Mouse (Mus musculus) thymus, postnatal 0 days (tissue): ENCODE data around the gene Ddit4. TPM values are rescaled to one million over a fixed set of nuclear protein-coding genes. Genes with fewer than 3 reads are reported as not detected.

Experiments used
- polyA plus RNA-seq: library from polyadenylated mRNA; unstranded; fragments of >200 nt; fragmentation: Nextera tagmentation; extraction: Ambion mirVana; gene quantifications from 2 replicates; pipeline ENCODE4 v1.2.1, GENCODE M21; 2015

The Ddit4 gene
- polyA plus RNA-seq, 1 experiment from 2014 or later: 54.7 TPM

Other genes with a start within 250 kb of the Ddit4 start
- 49.8 and 56.0 TPM in 2 replicates for gene Micu1, start 249.4 kb downstream of the Ddit4 start, polyA plus RNA-seq
- 13.5 and 14.6 TPM in 2 replicates for gene Dnajb12, start 72.3 kb downstream of the Ddit4 start, polyA plus RNA-seq
- 38.5 and 43.2 TPM in 2 replicates for gene Ascc1, start 51.0 kb upstream of the Ddit4 start, polyA plus RNA-seq
- gene Anapc16, start 51.3 kb upstream of the Ddit4 start, polyA plus RNA-seq: 139 and 168 TPM in 2 replicates
- 7.6 and 7.9 TPM in 2 replicates for gene Spock2, start 154.4 kb upstream of the Ddit4 start, polyA plus RNA-seq